Mouse (Mus musculus) hindbrain, embryonic 11.5 days (tissue): ENCODE measurements around the gene Ackr3. TPM values are rescaled to one million over a fixed set of nuclear protein-coding genes. Genes with fewer than 3 reads are reported as not detected.
A peak's percentile ranks its signal among the peaks of the same experiment; 100 is the strongest.

Source experiments
- ATAC-seq: fragments of 200-750 bp; cut with Nextera tagmentation; 2 replicates; pipeline ENCODE4 v1.8.0; 2017; ENCODE audit warnings: mild to moderate bottlenecking, moderate TSS enrichment, moderate library complexity; ENCODE audit not compliant: low FRiP score
- DNase-seq: peaks from one replicate; pipeline ENCODE4 v3.0.0-alpha.2; 2015; ENCODE audit warnings: low spot score
- H3K27ac ChIP-seq: fragments of 300-500 bp; sonication (generic); 2 replicates; pipeline ENCODE4 v1.5.1; 2014; ENCODE audit warnings: mild to moderate bottlenecking, low read depth, low read length
- H3K27me3 ChIP-seq: fragments of 300-500 bp; sonication (generic); 2 replicates; pipeline ENCODE4 v1.6.1; 2014; ENCODE audit warnings: mild to moderate bottlenecking, low read length, moderate library complexity, mixed read lengths; ENCODE audit not compliant: control insufficient read depth, insufficient read depth
- H3K36me3 ChIP-seq: fragments of 300-500 bp; sonication (generic); 2 replicates; pipeline ENCODE4 v1.6.1; 2014; ENCODE audit warnings: mild to moderate bottlenecking, low read length, moderate library complexity, mixed read lengths; ENCODE audit not compliant: control insufficient read depth, insufficient read depth
- H3K4me1 ChIP-seq: fragments of 300-500 bp; sonication (generic); replicated peaks from 2 replicates; pipeline ENCODE4 v1.6.1; 2014; ENCODE audit warnings: low read length, mixed read lengths; ENCODE audit not compliant: control insufficient read depth, insufficient read depth
- H3K4me2 ChIP-seq: fragments of 300-500 bp; sonication (generic); replicated peaks from 2 replicates; pipeline ENCODE4 v1.6.1; 2014; ENCODE audit warnings: mild to moderate bottlenecking, low read depth, low read length
- H3K4me3 ChIP-seq: fragments of 300-500 bp; sonication (generic); 2 replicates; pipeline ENCODE4 v1.5.1; 2014; ENCODE audit warnings: low read depth, low read length
- H3K9ac ChIP-seq: fragments of 300-500 bp; sonication (generic); 2 replicates; pipeline ENCODE4 v1.6.1; 2014; ENCODE audit warnings: low read depth, low read length
- H3K9me3 ChIP-seq: fragments of 300-500 bp; sonication (generic); 2 replicates; pipeline ENCODE4 v1.6.1; 2016; ENCODE audit warnings: low read length; ENCODE audit not compliant: control insufficient read depth
- WGBS: fragments of 180-500 bp; shearing (Covaris S2); extraction: QIAGEN DNeasy Blood & Tissue Kit; methylation state at CpG from one replicate; pipeline ENCODE4 v1.1.7; 2014; 5-methylcytosine and 5-hydroxymethylcytosine counted together
- polyA plus RNA-seq: library from polyadenylated mRNA; unstranded; fragments of >200 nt; fragmentation: Nextera tagmentation; extraction: Ambion mirVana; gene quantifications from 2 replicates; pipeline ENCODE4 v1.2.1, GENCODE M21; 2014

Gene Ackr3
- polyA plus RNA-seq, 1 experiment from 2014 or later: 25.7 TPM

DNA sequence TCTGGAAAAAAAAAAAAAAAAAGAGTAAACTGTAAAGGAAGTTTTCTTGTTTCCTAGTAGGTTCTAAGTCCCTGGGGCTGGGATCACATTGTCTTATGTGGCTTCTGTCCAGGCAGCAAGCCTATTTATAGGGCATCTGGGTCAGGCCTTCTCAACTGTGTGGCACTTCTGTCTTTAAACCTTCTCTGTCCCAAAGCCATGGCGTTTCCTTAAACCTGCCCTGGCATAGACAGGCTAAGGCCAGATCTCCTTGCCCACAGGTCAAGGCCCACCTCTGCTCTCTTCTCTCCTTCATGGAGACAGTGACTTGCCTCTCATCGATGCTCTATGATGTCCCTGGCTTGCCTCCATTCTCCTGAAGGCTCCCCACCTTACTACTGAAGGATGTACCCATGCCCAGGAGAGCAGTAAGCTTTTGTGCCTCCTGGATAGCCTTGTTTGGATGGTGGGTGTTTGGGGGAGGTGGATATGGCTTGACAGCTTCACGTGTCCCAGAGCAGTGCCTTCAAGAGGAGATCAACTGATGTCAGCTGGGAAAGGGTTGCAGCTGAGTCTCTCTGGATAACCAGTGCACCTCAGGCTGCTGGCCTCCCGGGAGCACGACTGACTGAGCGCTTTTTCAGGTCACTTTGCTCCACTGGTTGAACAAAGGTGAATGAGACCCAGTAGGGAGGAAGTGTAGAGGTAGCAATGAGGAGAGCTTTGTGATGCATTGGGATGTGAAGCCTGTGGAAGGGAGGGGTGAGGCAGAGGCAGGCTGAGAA is 4.1 kb downstream of the Ackr3 start:
- no peaks in the 10 kb centered on the region for H3K9me3 ChIP-seq
- DNase-seq (no peak), ATAC-seq (no peak)
- H3K9ac ChIP-seq: no peak overlapping the region
- H3K36me3 ChIP-seq: no peaks in the 10 kb centered on the region
- H3K4me1 ChIP-seq: peaks cover 9% of the 10 kb centered on the region
- no peak overlapping the region for H3K4me3 ChIP-seq
- H3K27ac ChIP-seq: no peak overlapping the region
- peaks cover 1% of the 10 kb centered on the region; the same call in 1 of the 2 replicates for H3K27me3 ChIP-seq
- peak overlapping the region; percentile 21 for H3K4me2 ChIP-seq
- 61% methylated on average over 6 of the region's 6 CpGs for WGBS

DNA sequence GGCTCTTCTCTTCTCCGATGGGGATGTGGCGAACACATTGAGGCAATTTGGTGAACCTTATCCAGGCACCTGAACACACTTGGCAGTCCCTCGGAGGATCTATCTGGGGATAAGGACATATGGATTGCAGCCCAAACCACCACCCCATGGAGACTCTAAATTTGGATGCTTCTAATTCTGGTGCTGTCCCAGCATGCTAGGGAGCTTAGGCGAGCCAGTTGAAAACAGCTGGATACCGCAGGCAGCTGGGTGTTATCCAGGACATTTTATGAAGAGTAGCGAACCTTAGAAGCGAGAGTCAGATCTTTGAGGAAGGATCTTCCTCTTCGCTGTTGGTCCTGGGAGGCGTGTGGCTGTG is 4.7 kb downstream of the Ackr3 start:
- Histone ChIP-seq H3K9ac (no peak overlapping the region), H3K4me2 (peak overlapping the region; percentile 21), H3K27me3 (no peaks in the 10 kb centered on the region), H3K9me3 (no peaks in the 10 kb centered on the region), H3K36me3 (no peaks in the 10 kb centered on the region), H3K4me3 (no peak overlapping the region), H3K27ac (no peak overlapping the region), H3K4me1 (peaks cover 6% of the 10 kb centered on the region)
- WGBS: 72% methylated on average over 9 of the region's 9 CpGs
- no peak for DNase-seq
- ATAC-seq: 0 out of 2 replicates have a peak, but pooled peaks have one; percentile 4

DNA sequence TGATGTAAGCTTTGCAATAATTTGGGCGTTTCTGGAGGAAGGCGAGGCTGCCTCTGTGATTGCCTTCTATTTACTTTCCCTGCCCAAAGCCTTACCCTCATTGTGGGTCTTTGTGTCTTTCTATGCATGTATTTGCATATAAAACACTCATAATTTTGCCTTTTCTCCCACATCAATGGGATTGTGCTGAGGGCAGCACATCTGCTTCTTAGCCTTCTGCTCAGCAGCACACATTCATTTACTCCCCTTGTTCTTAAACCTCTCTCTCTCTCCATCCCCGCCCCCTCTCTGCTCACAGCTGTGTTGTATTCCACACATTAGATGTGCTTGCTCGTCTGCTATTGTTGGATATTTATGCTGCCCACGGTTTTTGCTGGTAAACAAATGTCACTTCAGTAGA is 5.3 kb downstream of the Ackr3 start:
- DNase-seq: peak; percentile 34
- Histone ChIP-seq H3K9ac (no peak overlapping the region), H3K4me2 (no peak overlapping the region), H3K27ac (no peak overlapping the region), H3K4me3 (no peak overlapping the region), H3K9me3 (no peaks in the 10 kb centered on the region), H3K4me1 (peaks cover 6% of the 10 kb centered on the region), H3K27me3 (no peaks in the 10 kb centered on the region), H3K36me3 (peaks cover under 1% of the 10 kb centered on the region; the same call in 1 of the 2 replicates)
- 52% methylated on average over 5 of the region's 5 CpGs for WGBS
- ATAC-seq: peak; percentile 41; the same call in 1 of the 2 replicates

DNA sequence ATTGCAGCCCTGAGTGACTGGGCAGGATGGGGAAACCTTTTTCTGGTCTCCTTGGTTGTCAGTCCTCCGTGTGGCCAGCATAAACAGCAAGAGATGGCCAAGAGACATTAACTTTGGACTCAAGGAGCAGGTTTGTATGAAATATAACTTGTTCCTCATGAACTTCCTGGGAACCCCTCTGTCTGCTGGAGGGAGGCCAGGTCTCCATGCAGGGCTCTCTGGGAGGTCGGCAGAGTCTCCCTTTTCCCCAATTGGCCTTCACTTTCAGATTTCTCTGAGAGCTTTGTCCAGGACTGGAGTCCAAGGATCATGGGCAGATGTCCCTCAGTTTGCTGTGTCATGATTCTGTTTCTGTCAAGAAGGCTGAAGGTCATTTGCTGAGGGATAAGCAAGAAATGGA is 6.0 kb downstream of the Ackr3 start:
- DNase-seq (no peak), ATAC-seq (no peak)
- no peak overlapping the region for H3K9ac ChIP-seq
- H3K4me3 ChIP-seq: no peak overlapping the region
- no peaks in the 10 kb centered on the region for H3K27me3 ChIP-seq
- no peak overlapping the region for H3K27ac ChIP-seq
- H3K4me1 ChIP-seq: peaks cover 6% of the 10 kb centered on the region
- WGBS: 92% methylated on average over 2 of the region's 2 CpGs
- no peak overlapping the region for H3K4me2 ChIP-seq
- H3K9me3 ChIP-seq: no peaks in the 10 kb centered on the region
- H3K36me3 ChIP-seq: peaks cover 4% of the 10 kb centered on the region; the same call in 1 of the 2 replicates

DNA sequence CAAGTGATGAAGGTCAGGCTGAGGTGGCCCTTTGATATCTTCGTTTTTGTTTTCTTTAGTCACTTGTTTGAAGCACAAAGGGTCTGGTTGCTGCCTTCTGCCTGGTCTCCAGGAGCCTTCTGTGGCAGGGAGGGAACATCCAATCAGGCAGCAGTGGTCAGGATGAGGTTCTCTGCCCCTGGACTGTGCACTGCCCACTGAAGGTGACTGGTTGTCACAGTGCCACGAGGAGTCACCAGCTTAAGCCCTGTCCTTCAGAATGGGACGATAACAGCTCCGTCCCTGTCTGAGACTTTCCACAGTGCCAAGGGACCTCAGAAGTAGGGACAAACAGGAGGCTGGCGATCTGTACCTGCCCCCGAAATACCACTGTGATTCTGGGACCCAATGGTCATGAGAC is 6.6 kb downstream of the Ackr3 start:
- no peak overlapping the region for H3K4me2 ChIP-seq
- H3K36me3 ChIP-seq: peaks cover 6% of the 10 kb centered on the region; the same call in 1 of the 2 replicates
- WGBS: 85% methylated on average over 6 of the region's 6 CpGs
- ATAC-seq (no peak), DNase-seq (no peak)
- no peaks in the 10 kb centered on the region for H3K9me3 ChIP-seq
- H3K4me1 ChIP-seq: peaks cover 6% of the 10 kb centered on the region
- no peak overlapping the region for H3K27ac ChIP-seq
- H3K9ac ChIP-seq: no peak overlapping the region
- no peak overlapping the region for H3K4me3 ChIP-seq
- H3K27me3 ChIP-seq: no peaks in the 10 kb centered on the region

DNA sequence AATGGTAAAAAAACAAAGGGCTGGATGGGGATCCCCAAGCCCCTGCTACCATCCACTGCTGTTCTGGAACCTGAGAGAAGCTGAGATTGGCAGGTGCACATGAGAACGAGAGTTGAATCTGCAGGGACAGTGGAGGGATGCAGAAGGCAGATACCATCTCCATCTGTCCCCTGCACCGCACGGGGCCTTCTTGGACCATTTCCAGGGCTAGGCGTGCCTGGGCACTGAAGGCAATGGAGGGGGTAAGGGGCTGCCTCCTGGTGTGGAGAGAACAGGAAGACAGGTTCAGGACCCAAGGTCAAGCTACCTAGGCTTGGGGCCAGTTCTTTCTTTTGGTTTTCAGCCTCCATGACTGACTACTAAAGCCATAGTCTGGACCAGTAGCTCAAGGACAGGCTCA is 7.0 kb downstream of the Ackr3 start:
- H3K36me3 ChIP-seq: peaks cover 6% of the 10 kb centered on the region; the same call in 1 of the 2 replicates

DNA sequence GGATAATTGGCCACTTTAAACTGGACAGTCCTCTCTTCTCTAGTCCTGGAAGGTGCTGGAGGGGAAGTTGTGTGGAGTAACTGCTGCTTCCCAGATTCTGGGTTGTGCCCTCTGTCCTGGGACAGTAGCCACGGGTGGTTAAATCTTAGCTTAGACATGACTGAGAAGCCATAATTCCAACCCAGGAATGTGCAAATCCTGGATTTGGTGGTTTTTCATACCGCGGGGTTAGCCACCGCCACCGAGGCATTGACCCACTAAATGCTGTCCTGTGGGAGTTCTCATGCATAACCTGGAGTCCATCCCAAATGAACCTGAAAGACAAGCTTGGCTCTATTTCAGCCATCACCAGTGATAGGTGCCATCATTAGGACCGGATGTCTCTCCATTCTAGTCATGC is 8.6 kb downstream of the Ackr3 start:
- ATAC-seq (no peak), DNase-seq (no peak)
- Histone ChIP-seq H3K27me3 (no peaks in the 10 kb centered on the region), H3K9ac (no peak overlapping the region), H3K36me3 (peaks cover 6% of the 10 kb centered on the region; the same call in 1 of the 2 replicates), H3K4me2 (no peak overlapping the region), H3K4me3 (no peak overlapping the region), H3K9me3 (no peaks in the 10 kb centered on the region), H3K4me1 (no peaks in the 10 kb centered on the region; the same call in none of the 2 replicates), H3K27ac (no peak overlapping the region)
- 86% methylated on average over 6 of the region's 6 CpGs for WGBS

More for the DNA sequence above, 7.0 kb downstream of the Ackr3 start:
- Histone ChIP-seq H3K27me3 (no peaks in the 10 kb centered on the region), H3K4me1 (peaks cover 6% of the 10 kb centered on the region), H3K9me3 (no peaks in the 10 kb centered on the region), H3K4me2 (no peak overlapping the region), H3K4me3 (no peak overlapping the region), H3K27ac (no peak overlapping the region), H3K9ac (no peak overlapping the region)
- ATAC-seq (no peak), DNase-seq (no peak)
- WGBS: 88% methylated on average over 4 of the region's 4 CpGs

DNA sequence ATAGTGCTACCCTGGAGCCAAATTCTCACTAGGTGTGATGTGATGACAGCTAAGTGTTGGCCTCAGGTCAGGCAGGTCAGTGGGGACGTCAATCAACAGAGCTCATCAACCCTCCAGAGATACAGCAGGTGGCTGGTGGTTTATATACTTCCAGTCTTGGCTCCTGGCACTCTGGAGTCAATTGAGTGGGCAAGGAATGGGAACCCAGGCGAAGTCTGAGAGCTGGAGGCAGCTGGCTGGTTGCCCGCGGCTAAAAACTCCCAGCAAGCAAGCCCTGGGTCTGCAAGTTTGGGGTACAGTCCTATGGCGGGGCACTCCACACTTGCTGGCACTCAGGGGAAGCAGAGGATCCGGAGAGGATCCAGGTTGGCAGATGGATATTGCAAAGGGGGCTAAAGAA is 9.1 kb downstream of the Ackr3 start:
- Histone ChIP-seq H3K4me2 (no peak overlapping the region), H3K9me3 (no peaks in the 10 kb centered on the region), H3K9ac (no peak overlapping the region), H3K27ac (no peak overlapping the region), H3K27me3 (no peaks in the 10 kb centered on the region), H3K4me3 (no peak overlapping the region), H3K36me3 (peaks cover 6% of the 10 kb centered on the region; the same call in 1 of the 2 replicates), H3K4me1 (no peaks in the 10 kb centered on the region)
- 86% methylated on average over 6 of the region's 6 CpGs for WGBS
- DNase-seq: no peak
- ATAC-seq: no peak

DNA sequence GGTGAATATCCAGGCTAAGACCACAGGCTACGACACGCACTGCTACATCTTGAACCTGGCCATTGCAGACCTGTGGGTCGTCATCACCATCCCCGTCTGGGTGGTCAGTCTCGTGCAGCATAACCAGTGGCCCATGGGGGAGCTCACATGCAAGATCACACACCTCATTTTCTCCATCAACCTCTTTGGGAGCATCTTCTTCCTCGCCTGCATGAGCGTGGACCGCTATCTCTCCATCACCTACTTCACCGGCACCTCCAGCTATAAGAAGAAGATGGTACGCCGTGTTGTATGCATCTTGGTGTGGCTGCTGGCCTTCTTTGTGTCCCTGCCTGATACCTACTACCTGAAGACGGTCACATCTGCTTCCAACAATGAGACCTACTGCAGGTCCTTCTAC is 10.2 kb downstream of the Ackr3 start:
- WGBS: 96% methylated on average over 12 of the region's 12 CpGs
- Histone ChIP-seq H3K36me3 (peaks cover 6% of the 10 kb centered on the region; the same call in 1 of the 2 replicates), H3K27ac (no peak overlapping the region), H3K4me3 (no peak overlapping the region), H3K9me3 (no peaks in the 10 kb centered on the region), H3K27me3 (no peaks in the 10 kb centered on the region; the same call in 1 of the 2 replicates), H3K4me1 (no peaks in the 10 kb centered on the region), H3K4me2 (no peak overlapping the region), H3K9ac (no peak overlapping the region)
- ATAC-seq (no peak), DNase-seq (no peak)
